Mouse (Mus musculus) hindbrain, embryonic 11.5 days (tissue): ENCODE results near the gene Itga5. TPM values are rescaled to one million over a fixed set of nuclear protein-coding genes. Genes with fewer than 3 reads are reported as not detected.
A peak's percentile ranks its signal among the peaks of the same experiment; 100 is the strongest.

Source experiments
- ATAC-seq: fragments of 200-750 bp; cut with Nextera tagmentation; 2 replicates; pipeline ENCODE4 v1.8.0; 2017; ENCODE audit warnings: mild to moderate bottlenecking, moderate TSS enrichment, moderate library complexity; ENCODE audit not compliant: low FRiP score
- DNase-seq: peaks from one replicate; pipeline ENCODE4 v3.0.0-alpha.2; 2015; ENCODE audit warnings: low spot score
- H3K27ac ChIP-seq: fragments of 300-500 bp; sonication (generic); 2 replicates; pipeline ENCODE4 v1.5.1; 2014; ENCODE audit warnings: mild to moderate bottlenecking, low read depth, low read length
- H3K27me3 ChIP-seq: fragments of 300-500 bp; sonication (generic); 2 replicates; pipeline ENCODE4 v1.6.1; 2014; ENCODE audit warnings: mild to moderate bottlenecking, low read length, moderate library complexity, mixed read lengths; ENCODE audit not compliant: control insufficient read depth, insufficient read depth
- H3K36me3 ChIP-seq: fragments of 300-500 bp; sonication (generic); 2 replicates; pipeline ENCODE4 v1.6.1; 2014; ENCODE audit warnings: mild to moderate bottlenecking, low read length, moderate library complexity, mixed read lengths; ENCODE audit not compliant: control insufficient read depth, insufficient read depth
- H3K4me1 ChIP-seq: fragments of 300-500 bp; sonication (generic); replicated peaks from 2 replicates; pipeline ENCODE4 v1.6.1; 2014; ENCODE audit warnings: low read length, mixed read lengths; ENCODE audit not compliant: control insufficient read depth, insufficient read depth
- H3K4me2 ChIP-seq: fragments of 300-500 bp; sonication (generic); replicated peaks from 2 replicates; pipeline ENCODE4 v1.6.1; 2014; ENCODE audit warnings: mild to moderate bottlenecking, low read depth, low read length
- H3K4me3 ChIP-seq: fragments of 300-500 bp; sonication (generic); 2 replicates; pipeline ENCODE4 v1.5.1; 2014; ENCODE audit warnings: low read depth, low read length
- H3K9ac ChIP-seq: fragments of 300-500 bp; sonication (generic); 2 replicates; pipeline ENCODE4 v1.6.1; 2014; ENCODE audit warnings: low read depth, low read length
- H3K9me3 ChIP-seq: fragments of 300-500 bp; sonication (generic); 2 replicates; pipeline ENCODE4 v1.6.1; 2016; ENCODE audit warnings: low read length; ENCODE audit not compliant: control insufficient read depth
- WGBS: fragments of 180-500 bp; shearing (Covaris S2); extraction: QIAGEN DNeasy Blood & Tissue Kit; methylation state at CpG from one replicate; pipeline ENCODE4 v1.1.7; 2014; 5-methylcytosine and 5-hydroxymethylcytosine counted together
- polyA plus RNA-seq: library from polyadenylated mRNA; unstranded; fragments of >200 nt; fragmentation: Nextera tagmentation; extraction: Ambion mirVana; gene quantifications from 2 replicates; pipeline ENCODE4 v1.2.1, GENCODE M21; 2014

Gene Itga5
- polyA plus RNA-seq, 1 experiment from 2014 or later: 20.0 TPM

GRCm38 (mm10) chr15:103352856-103353255, 13.7 kb downstream of the Itga5 start:
- ATAC-seq: peak; percentile 48; the same call in 1 of the 2 replicates
- Histone ChIP-seq H3K27me3 (no peaks in the 10 kb centered on the region), H3K4me3 (no peak overlapping the region), H3K36me3 (peaks cover 3% of the 10 kb centered on the region; the same call in 1 of the 2 replicates), H3K9ac (no peak overlapping the region), H3K9me3 (no peaks in the 10 kb centered on the region), H3K4me1 (no peaks in the 10 kb centered on the region), H3K27ac (no peak overlapping the region), H3K4me2 (no peak overlapping the region)
- 48% methylated on average over 4 of the region's 4 CpGs for WGBS
- DNase-seq: peak; percentile 80

GRCm38 (mm10) chr15:103347275-103347684, 19.3 kb downstream of the Itga5 start:
- H3K27ac ChIP-seq: no peak overlapping the region
- H3K4me3 ChIP-seq: no peak overlapping the region
- H3K27me3 ChIP-seq: no peaks in the 10 kb centered on the region
- ATAC-seq (no peak), DNase-seq (peak; percentile 73)
- no peak overlapping the region for H3K9ac ChIP-seq
- no peak overlapping the region for H3K4me2 ChIP-seq
- no peaks in the 10 kb centered on the region for H3K4me1 ChIP-seq
- peaks cover 3% of the 10 kb centered on the region; the same call in 1 of the 2 replicates for H3K36me3 ChIP-seq
- H3K9me3 ChIP-seq: no peaks in the 10 kb centered on the region
- 9% methylated on average over 2 of the region's 2 CpGs for WGBS

GRCm38 (mm10) chr15:103345789-103346188, 20.8 kb downstream of the Itga5 start:
- no peaks in the 10 kb centered on the region for H3K4me1 ChIP-seq
- no peaks in the 10 kb centered on the region for H3K36me3 ChIP-seq
- H3K9me3 ChIP-seq: no peaks in the 10 kb centered on the region
- ATAC-seq: no peak
- H3K4me2 ChIP-seq: no peak overlapping the region
- H3K27me3 ChIP-seq: no peaks in the 10 kb centered on the region; the same call in 1 of the 2 replicates
- no peak overlapping the region for H3K9ac ChIP-seq
- no peak overlapping the region for H3K4me3 ChIP-seq
- WGBS: 87% methylated on average over 6 of the region's 6 CpGs
- H3K27ac ChIP-seq: no peak overlapping the region
- no peak for DNase-seq

DNA sequence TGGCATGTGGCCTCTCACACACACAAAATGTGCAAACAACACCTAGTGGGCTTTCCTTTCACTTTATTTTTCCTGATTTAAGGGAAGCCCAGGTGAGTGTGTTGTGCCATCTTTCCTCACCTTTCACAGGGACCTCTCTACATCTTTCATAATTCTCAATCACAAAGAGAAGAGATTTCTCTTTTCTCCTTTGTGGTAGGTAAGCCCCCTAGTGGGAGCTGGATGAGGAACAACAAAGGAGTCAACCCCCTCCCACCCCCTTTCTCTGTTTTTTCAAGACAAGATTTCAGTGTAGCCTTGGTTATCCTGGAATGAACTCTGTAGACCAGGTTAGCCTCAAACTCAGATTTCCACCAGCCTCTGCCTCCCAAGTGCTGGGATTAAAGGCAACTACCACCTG, 23.0 kb downstream of the Itga5 start:
- Histone ChIP-seq H3K4me2 (no peak overlapping the region), H3K9ac (no peak overlapping the region), H3K36me3 (no peaks in the 10 kb centered on the region), H3K4me1 (0 out of 2 replicates have a peak, but pooled peaks cover 2% of the 10 kb centered on the region), H3K27ac (no peak overlapping the region), H3K9me3 (no peaks in the 10 kb centered on the region), H3K4me3 (no peak overlapping the region), H3K27me3 (peaks cover 7% of the 10 kb centered on the region)
- DNase-seq: no peak
- no peak for ATAC-seq

GRCm38 (mm10) chr15:103343008-103343407, 23.6 kb downstream of the Itga5 start:
- Histone ChIP-seq H3K9ac (no peak overlapping the region), H3K27ac (no peak overlapping the region), H3K27me3 (peaks cover 9% of the 10 kb centered on the region), H3K4me1 (0 out of 2 replicates have a peak, but pooled peaks cover 2% of the 10 kb centered on the region), H3K36me3 (no peaks in the 10 kb centered on the region), H3K9me3 (no peaks in the 10 kb centered on the region), H3K4me2 (no peak overlapping the region), H3K4me3 (no peak overlapping the region)
- WGBS: 74% methylated on average over 2 of the region's 3 CpGs
- ATAC-seq (no peak), DNase-seq (no peak)

DNA sequence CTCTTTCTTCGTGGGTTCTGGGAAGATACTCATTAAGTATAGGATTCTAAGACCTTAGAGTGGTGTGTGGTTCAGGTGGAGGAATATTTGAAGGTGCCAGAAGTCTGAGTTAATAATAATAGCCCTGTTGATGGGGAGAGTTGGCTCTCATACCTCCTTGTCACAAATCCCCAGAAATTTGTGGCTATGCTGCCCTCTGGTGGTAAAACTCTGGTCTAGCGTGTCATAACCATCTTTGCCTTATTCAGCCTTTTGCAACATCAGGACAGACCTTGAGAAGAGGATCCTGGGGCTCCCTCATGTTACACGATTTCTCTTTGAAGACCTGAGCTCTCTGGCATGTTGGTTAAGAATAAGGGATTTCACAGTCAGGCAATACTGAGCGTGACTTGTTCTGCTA, 24.1 kb downstream of the Itga5 start:
- DNase-seq (peak; percentile 92), ATAC-seq (no peak)
- H3K4me2 ChIP-seq: no peak overlapping the region
- 0 out of 2 replicates have a peak, but pooled peaks cover 2% of the 10 kb centered on the region for H3K4me1 ChIP-seq
- H3K9ac ChIP-seq: no peak overlapping the region
- H3K9me3 ChIP-seq: no peaks in the 10 kb centered on the region
- no peak overlapping the region for H3K4me3 ChIP-seq
- peaks cover 9% of the 10 kb centered on the region for H3K27me3 ChIP-seq
- H3K27ac ChIP-seq: no peak overlapping the region
- no peaks in the 10 kb centered on the region for H3K36me3 ChIP-seq
- WGBS: 17% methylated on average over 4 of the region's 4 CpGs

DNA sequence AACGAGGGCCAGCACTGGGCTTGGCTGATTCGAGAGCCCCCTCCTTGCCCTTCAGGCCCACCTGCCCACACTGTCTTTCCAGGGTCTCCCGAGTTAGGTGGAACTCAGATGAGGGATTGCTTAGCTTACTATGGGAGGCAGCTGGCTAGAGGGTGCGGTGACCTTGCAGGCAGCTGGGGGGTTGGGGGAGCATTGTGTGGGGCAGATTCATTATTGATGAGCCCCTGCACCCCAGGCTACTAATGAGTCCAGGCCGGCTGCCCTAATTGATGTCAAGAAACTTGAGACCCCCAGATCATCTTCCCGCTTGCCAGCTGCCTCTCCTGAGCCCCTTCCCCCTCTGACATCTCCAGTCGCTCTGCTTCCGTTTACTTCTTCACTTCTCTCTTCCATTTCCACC, 25.0 kb downstream of the Itga5 start:
- no peak for DNase-seq
- no peak overlapping the region for H3K4me3 ChIP-seq

GRCm38 (mm10) chr15:103340786-103341185, 25.8 kb downstream of the Itga5 start:
- no peaks in the 10 kb centered on the region for H3K36me3 ChIP-seq
- 0 out of 2 replicates have a peak overlapping the region, but pooled peaks have one; percentile 27 for H3K27ac ChIP-seq
- no peaks in the 10 kb centered on the region for H3K9me3 ChIP-seq
- DNase-seq: no peak
- H3K4me1 ChIP-seq: 0 out of 2 replicates have a peak, but pooled peaks cover 2% of the 10 kb centered on the region
- peak overlapping the region; percentile 50; the same call in 1 of the 2 replicates for H3K4me3 ChIP-seq
- WGBS: 17% methylated on average over 4 of the region's 4 CpGs
- no peak for ATAC-seq
- H3K4me2 ChIP-seq: peak overlapping the region; percentile 88
- H3K9ac ChIP-seq: no peak overlapping the region; the same call in 1 of the 2 replicates
- H3K27me3 ChIP-seq: peaks cover 9% of the 10 kb centered on the region

More for the DNA sequence above, 25.0 kb downstream of the Itga5 start:
- Histone ChIP-seq H3K4me2 (no peak overlapping the region), H3K4me1 (0 out of 2 replicates have a peak, but pooled peaks cover 2% of the 10 kb centered on the region), H3K36me3 (no peaks in the 10 kb centered on the region), H3K9ac (no peak overlapping the region), H3K27me3 (peaks cover 9% of the 10 kb centered on the region), H3K27ac (0 out of 2 replicates have a peak overlapping the region, but pooled peaks have one; percentile 27), H3K9me3 (no peaks in the 10 kb centered on the region)
- no peak for ATAC-seq
- 31% methylated on average over 8 of the region's 8 CpGs for WGBS

GRCm38 (mm10) chr15:103339961-103340337, 26.6 kb downstream of the Itga5 start, which contains the start of gene Zfp385a:
Zfp385a (minus strand) TSS chr15:103340093.
- Histone ChIP-seq H3K4me3 (peak within 1 kb of the TSS; percentile 50), H3K9ac (peak within 1 kb of the TSS; percentile 55), H3K27ac (0 out of 2 replicates have a peak within 1 kb of the TSS, but pooled peaks have one; percentile 27), H3K4me2 (peak within 1 kb of the TSS; percentile 88), H3K36me3 (no peaks in the 10 kb centered on the region), H3K27me3 (peaks cover 9% of the 10 kb centered on the region), H3K4me1 (0 out of 2 replicates have a peak, but pooled peaks cover 2% of the 10 kb centered on the region), H3K9me3 (no peaks in the 10 kb centered on the region)
- WGBS: under 1% methylated on average over 26 of the region's 26 CpGs
- DNase-seq (peak; percentile 45), ATAC-seq (peak; percentile 39)
